Mouse (Mus musculus) frontal cortex, postnatal 36 days (tissue): ENCODE measurements around the gene Lrch2.
A peak's percentile ranks its signal among the peaks of the same experiment; 100 is the strongest.
"Not testable (repeated sequence)": the region's sequence is repeated elsewhere in the genome, so short reads cannot be mapped to it uniquely, and the experiment has no call there.

Experiments used
- DNase-seq, 2 experiments: peaks; one replicate each; pipeline ENCODE4 v3.0.0; 2022; ENCODE audit warnings: low spot score in 2 of 2

Lrch2 gene

DNA sequence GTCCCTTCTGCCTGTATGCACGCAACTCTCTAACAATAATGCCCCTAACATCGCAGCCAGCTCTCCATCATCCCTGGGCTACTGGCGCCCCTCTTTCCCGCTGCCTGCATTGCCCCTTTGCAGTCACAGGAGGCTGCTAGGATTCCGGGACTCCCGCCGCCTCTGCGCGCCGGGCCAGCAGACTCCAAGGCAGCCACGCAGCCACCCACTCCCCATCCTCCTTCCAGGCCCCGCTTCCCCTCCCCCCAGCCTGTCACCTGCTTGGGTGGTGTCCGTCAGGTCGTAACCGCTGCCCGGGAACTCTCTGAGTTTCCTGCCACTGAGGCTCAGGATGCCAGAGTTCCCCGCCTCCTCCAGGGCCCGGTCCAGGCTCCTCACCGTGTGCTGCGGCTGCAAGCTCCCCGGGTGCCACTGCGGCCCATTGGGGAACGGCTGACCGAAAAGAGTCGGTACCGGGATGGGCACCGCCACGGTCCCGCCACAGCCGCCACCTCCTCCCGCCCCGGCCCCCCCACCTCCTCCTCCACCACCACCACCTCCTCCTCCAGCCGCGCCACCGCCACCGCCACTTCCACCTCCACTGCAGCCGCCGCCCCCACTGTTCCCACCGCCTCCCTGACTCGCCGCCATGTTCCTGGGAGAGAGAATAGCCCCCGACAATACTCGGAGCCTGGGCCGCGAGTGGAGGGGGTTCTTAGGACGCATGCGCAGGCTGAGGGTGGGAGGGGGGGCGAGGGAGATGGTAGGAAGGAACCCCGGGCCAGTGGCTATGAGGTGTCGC is at the start of gene Lrch2:
Lrch2 (minus strand) TSS at position 661 of the 781 bp plus-strand sequence.
- DNase-seq = peak; percentile 34 to 47

DNA sequence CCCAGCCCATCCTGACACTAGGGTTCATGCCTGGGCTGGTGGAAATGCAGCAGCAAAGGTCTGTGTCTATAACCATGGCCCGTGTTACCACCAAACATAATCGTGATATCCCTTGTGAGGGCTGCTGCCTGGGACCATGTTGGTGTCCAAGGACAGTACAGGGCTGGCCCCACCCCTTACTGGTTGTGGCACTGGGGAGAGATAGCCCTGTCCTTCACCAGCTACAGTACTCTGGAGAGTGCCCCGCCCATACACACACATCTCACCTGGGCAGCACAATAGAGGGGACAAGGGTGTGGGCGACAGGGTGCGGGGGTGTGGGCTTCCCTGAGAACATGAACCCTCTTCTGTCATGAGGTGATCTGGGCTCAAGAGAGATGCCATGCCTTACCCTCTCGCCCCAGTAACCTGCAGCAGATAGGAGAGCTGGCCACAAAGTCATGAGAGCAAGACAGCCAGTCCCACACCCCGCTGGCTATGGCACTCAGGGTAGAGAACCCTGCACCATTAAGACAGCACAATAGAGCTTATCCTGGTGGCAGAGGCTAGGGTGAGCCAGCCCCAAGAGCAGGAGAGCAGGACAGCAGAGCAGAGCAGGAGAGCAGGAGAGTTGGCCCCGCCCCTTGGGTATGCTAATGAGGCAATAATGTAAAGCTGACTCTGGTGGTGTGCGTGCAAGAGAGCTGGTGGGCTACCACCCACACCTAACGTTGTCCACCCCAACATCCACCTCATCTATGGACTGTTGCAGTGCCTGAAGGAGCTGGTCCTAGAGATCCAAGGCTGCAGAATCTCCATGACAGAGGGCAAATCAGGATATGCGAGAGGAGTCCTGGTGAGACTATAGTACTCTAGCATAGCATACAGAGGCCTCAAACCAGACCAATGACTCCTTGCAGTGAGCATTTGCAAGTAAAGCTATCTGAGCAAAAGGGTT is 12.7 kb downstream of the Lrch2 start:
- no peak for DNase-seq

DNA sequence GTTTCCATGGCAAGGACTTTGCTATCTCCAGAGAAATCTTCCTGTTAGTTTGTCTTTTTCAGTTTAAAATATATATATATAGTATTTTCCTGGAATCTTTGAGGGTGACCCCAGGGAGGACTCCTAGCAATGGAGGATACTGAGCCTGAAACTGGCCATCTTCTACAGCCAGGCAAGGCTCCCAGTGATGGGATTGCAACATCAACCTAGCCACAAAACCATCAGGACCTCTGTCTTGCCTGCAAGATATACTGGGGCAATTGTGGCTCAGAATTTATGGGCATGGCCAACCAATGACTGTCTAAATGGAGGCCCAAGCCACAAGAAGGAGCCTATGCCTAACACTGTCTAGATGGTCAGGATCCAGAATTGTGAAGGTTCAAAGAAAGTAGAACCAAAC is 15.5 kb downstream of the Lrch2 start:
- no peak for DNase-seq

DNA sequence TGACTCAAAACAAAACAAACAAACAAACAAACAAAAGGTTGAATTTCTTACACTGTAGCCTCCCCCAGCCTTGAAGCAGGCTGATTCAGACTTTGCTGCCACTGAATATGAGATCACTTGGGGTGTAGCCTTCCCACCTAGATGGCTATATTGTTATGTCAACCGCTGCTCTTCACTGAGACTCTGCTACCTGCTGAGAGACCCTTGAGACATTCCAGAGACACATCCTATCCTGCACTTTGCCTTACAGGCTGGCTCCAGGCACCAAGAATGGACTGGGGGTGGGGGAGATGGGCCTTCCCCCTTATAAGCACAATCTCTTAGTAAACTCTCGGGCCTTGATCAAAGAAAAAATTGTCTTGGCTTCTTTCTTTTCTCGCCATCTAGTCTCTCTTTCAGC is 16.8 kb downstream of the Lrch2 start:
- DNase-seq = not testable (repeated sequence)

DNA sequence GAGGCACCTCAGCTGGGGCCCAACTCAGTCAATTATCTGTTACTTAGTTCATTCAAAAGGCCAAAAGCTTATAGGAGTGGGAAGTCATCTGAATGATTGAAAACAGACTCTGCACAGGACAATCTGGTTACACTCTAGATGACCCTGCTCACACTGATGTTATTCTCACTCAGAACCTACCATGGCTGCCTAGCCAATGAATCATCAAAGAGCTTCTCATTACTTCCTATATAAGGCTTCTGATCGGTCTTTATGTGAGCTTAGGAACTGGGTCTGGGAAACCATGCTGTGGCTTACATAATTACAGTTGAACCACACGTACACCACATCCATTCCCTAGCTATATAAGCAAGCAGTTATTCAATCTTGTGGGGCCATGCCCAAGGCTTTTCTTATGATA is 18.3 kb downstream of the Lrch2 start:
- DNase-seq = no peak

DNA sequence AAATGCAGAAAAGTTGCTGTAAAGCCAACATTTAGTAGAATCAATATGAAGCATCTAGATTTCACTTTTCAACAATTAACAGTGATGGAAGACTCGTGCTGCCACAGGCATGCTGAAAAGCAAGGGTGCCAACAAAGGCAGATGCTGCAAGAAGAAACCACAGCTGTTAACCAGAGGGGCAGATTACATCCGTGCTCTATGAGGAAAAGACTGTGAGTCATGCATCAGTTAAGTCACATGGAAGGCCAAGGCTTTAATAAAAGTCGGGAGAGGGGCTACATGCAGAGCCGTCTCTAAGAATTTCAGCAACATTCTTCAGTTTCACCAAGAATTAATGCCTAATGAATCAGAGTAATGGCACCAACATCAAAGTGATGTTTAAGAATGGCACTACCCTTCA is 22.2 kb downstream of the Lrch2 start:
- no peak for DNase-seq

DNA sequence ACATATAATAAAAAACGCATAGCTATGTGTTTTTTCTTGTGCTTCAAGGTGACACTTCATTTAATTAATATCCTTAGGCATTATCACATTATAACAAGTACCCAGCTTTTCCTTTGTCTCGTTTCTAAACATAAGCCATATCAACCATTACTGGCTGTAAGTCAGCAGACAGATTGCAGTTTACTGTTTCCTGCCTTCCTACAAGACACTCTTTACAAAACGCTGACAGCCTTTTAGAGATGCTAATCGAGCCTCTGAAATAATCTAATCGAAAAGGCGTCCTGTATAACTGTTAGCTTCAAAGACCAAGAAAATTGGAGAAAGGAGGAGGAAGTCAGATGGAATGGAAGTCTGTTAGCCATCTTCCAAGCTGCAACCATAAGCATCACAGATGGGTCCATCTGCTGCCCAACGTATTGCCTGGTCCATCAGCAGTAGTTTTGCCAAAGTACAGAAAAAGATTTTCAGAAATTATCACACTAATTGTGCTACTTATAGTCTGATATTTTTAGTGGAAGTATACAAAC is 26.2 kb downstream of the Lrch2 start:
- no peak for DNase-seq

DNA sequence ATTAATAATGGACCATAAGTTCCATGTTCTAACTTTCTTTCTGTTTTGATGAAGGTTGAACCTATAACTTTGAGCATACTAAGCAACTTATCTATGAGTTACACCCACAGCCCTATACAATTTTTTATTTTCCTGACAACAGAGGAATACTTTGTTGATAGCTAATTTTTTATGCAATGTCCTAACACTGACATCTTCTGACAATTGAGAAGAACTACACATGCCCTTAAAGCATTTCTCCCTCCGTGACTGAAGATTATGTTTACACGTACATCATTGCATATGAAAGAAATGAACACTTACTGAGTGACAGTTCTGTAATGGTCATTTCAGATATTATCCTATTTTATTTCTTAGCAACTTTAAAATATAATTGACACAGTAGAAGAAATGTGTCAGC is 64.3 kb downstream of the Lrch2 start:
- DNase-seq = no peak

DNA sequence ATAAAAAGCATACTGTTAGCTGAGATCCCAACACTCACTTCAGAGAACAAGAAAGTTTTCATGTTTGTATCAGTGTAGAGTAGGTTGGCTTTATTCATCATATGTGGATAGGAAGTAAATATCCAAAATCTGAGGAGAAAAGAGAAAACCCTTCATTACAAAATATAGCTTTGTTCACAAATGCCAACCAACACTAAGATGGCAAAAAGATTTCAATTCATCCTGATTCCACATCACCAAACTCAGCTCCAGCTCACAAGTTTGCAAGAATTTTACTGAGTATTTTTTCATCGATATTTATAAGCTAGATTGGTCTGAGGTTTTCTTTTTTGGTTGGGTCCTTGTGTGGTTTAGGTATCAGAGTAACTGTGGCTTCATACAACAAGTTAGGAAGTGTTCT is 100.3 kb downstream of the Lrch2 start, which contains the start of gene Vmn1r239-ps:
Vmn1r239-ps (minus strand) TSS at position 101 of the 400 bp plus-strand sequence.
- not testable (repeated sequence) for DNase-seq

DNA sequence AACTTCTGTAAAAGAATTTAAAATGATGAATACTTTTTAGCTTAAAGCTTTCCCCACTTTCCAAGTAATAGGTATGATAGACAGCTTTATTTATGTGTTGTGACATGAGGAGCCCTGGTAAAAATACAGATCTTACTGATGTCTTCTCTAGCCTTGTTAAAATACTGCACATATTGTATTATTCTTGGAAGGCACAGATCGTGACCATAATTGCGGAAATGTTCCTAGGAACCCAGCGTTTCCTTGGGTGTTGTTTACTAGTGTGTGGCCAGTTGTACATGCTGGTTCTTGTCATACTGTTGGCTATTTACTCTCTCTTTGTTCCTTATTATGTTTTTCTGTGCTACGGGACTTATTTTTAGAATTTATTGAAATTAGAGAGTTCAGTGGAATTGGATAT is 110.5 kb downstream of the Lrch2 start:
- no peak for DNase-seq

DNA sequence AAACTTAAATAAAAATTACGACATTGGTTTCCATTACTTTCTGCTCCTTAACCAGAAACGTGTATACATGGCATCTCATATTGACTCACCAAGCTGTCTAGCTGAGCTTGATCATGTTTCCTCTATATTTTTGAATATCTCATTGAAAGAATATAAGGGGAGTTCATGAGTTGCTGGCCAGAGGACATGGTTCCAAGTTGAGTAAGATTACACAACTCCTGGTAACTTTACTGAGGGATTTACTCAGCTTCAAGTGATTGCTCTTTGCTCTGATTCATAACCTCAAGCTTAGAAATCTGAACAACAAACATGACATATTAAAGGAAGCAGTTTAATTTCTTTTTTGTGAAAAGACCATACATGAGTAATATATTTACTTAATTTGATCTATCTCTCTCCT is 118.5 kb downstream of the Lrch2 start:
- no peak for DNase-seq

DNA sequence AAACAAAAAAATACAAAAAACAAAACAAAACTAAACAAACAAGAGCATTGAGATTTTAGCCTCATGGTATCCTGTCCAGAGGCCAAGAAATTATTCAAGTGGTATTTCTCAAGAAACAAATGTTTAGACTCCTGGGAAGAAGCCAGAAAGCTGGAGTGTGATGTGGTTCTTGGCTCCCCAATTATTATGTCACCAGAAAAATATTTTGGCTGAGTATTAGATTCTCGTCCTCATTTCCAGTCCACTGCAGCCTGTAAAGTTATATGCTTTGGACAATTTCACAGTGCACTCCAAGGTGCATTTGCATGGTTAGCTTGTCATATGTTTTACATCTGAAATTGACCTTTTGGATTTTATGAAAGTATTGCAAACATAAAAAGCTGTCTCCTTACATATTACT is 124.1 kb downstream of the Lrch2 start:
- no peak for DNase-seq

DNA sequence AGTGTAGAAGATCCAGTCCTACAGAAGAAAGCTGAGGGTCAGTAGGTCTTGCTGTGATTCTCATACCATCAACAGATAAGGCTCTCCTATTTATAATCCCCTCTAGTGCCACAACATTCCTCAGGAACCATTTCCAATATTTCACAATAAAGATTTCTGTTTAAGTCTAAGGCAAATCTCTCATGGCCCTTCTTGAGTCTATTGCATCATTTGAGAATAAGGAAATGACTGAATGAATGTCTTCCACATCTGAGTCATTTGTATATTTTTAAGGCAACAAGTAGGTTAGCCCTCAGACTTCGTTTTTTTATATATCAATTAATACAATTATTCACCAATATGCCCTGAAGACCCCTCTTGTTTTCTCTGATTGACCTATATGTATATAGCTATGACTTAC is 124.8 kb downstream of the Lrch2 start, which contains the start of gene Il13ra2:
Il13ra2 (minus strand) TSS at position 64 of the 400 bp plus-strand sequence.
- no peak for DNase-seq
